Mouse (Mus musculus) bone marrow, adult 2 months (tissue): ENCODE results near the gene Pla2g3.

Experiments
- CTCF ChIP-seq: fragments of 200-500 bp; IDR thresholded peaks from 2 replicates; pipeline ENCODE4 v1.5.1; 2011; ENCODE audit warnings: low read length, control low read depth; ENCODE audit not compliant: control insufficient read depth, insufficient read depth
- POLR2A ChIP-seq: fragments of 200-500 bp; IDR thresholded peaks from 2 replicates; pipeline ENCODE4 v1.6.1; 2011; ENCODE audit warnings: low read depth, mild to moderate bottlenecking, control low read depth, low read length, borderline replicate concordance; ENCODE audit not compliant: control insufficient read depth

DNA sequence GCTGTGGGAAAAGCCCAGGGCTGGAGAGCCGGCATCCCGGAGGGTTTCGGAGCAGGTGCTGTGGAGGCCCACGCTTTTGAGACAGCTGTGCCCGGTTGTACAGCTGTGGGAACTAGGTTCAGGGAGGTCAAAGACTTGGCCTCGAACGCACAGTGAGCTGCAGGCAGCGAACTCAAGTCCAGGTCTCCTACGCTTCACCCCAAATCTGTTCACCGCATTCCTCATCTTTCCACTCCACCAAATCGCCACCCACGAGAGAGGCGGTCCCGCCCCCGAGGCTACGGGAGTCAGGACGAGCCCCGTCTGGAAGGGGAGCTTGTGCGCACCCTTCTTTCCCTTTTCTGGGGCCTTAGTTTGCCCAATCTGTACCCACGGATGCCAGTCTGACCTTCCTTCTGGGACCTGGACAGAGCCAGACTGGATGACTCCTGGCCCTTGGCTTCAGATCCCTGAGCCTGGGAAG is 36.4 kb upstream of the Pla2g3 start:
- TF ChIP-seq CTCF (no peak), POLR2A (no peak)
